Mouse (Mus musculus): Measurements from ENCODE around the gene Pdzrn4. TPM values are rescaled to one million over a fixed set of nuclear protein-coding genes. Genes with fewer than 3 reads are reported as not detected.

The Pdzrn4 gene
- total RNA-seq, 1 experiment: not detected

- no peak overlapping the region for H3K9ac ChIP-seq (ENCODE audit: insufficient read depth, low read depth, low read length, poor library complexity, severe bottlenecking)
- no peak for TF ChIP-seq ZNF384 (IDR thresholded peaks at IDR 0.05; ENCODE audit: low read depth, low read length)
- TF ChIP-seq MAFK (IDR thresholded peaks at IDR 0.05; ENCODE audit: insufficient read depth, low read depth, low read length): no peak
- TF ChIP-seq CHD2 (IDR thresholded peaks at IDR 0.05; ENCODE audit: low read depth, low read length): no peak
- no peak for TF ChIP-seq ZC3H11A (IDR thresholded peaks at IDR 0.05; ENCODE audit: borderline replicate concordance, low read depth, low read length)
- TF ChIP-seq HCFC1 (IDR thresholded peaks at IDR 0.05; ENCODE audit: borderline replicate concordance, insufficient read depth, low read length): no peak
- no peak overlapping the region for H3K27ac ChIP-seq (ENCODE audit: insufficient read depth, low read depth, low read length, poor library complexity, severe bottlenecking)
- no peaks in the 10 kb centered on the region for H3K9me3 ChIP-seq (ENCODE audit: control insufficient read depth, insufficient read depth, low read depth, low read length)
- no peaks in the 10 kb centered on the region for H3K4me1 ChIP-seq (ENCODE audit: control insufficient read depth in 2 of 2, insufficient read depth in 2 of 2, low read length in 2 of 2, poor library complexity in 1 of 2)
- in situ Hi-C loops (cut with MboI; ENCODE audit: low sequenced_read_pairs in 2 of 2, unreplicated experiment in 2 of 2): no loop called here
- DNase-seq (ENCODE audit: low read depth, low spot score): no peak
- no peak overlapping the region for H3K4me3 ChIP-seq (ENCODE audit: insufficient read depth in 1 of 2, low read depth in 1 of 2, low read length in 2 of 2, poor library complexity in 1 of 2, severe bottlenecking in 1 of 2)
- H3K36me3 ChIP-seq (ENCODE audit: control insufficient read depth, insufficient read depth, low read length, poor library complexity, severe bottlenecking): no peaks in the 10 kb centered on the region
These were observed 282.9 kb downstream of the Pdzrn4 start for GRCm38 (mm10) chr15:92679541-92679940.

GRCm38 (mm10) chr15:92696276-92696956 lies 299.7 kb downstream of the Pdzrn4 start:
- Histone ChIP-seq H3K27ac (ENCODE audit: insufficient read depth, low read depth, low read length, poor library complexity, severe bottlenecking) (no peak overlapping the region), H3K4me3 (ENCODE audit: insufficient read depth in 1 of 2, low read depth in 1 of 2, low read length in 2 of 2, poor library complexity in 1 of 2, severe bottlenecking in 1 of 2) (no peak overlapping the region), H3K36me3 (ENCODE audit: control insufficient read depth, insufficient read depth, low read length, poor library complexity, severe bottlenecking) (no peaks in the 10 kb centered on the region), H3K9ac (ENCODE audit: insufficient read depth, low read depth, low read length, poor library complexity, severe bottlenecking) (no peak overlapping the region), H3K4me1 (ENCODE audit: control insufficient read depth in 2 of 2, insufficient read depth in 2 of 2, low read length in 2 of 2, poor library complexity in 1 of 2) (no peaks in the 10 kb centered on the region), H3K9me3 (ENCODE audit: control insufficient read depth, insufficient read depth, low read depth, low read length) (no peaks in the 10 kb centered on the region)
- in situ Hi-C loops (cut with MboI; ENCODE audit: low sequenced_read_pairs in 2 of 2, unreplicated experiment in 2 of 2): no loop called here
- no peak for DNase-seq (ENCODE audit: low read depth, low spot score)
- TF ChIP-seq HCFC1 (IDR thresholded peaks at IDR 0.05; ENCODE audit: borderline replicate concordance, insufficient read depth, low read length) (no peak), ZC3H11A (IDR thresholded peaks at IDR 0.05; ENCODE audit: borderline replicate concordance, low read depth, low read length) (no peak), CHD2 (IDR thresholded peaks at IDR 0.05; ENCODE audit: low read depth, low read length) (no peak), ZNF384 (IDR thresholded peaks at IDR 0.05; ENCODE audit: low read depth, low read length) (no peak), MAFK (IDR thresholded peaks at IDR 0.05; ENCODE audit: insufficient read depth, low read depth, low read length) (no peak)

- Histone ChIP-seq H3K4me3 (ENCODE audit: insufficient read depth in 1 of 2, low read depth in 1 of 2, low read length in 2 of 2, poor library complexity in 1 of 2, severe bottlenecking in 1 of 2) (no peak overlapping the region), H3K9ac (ENCODE audit: insufficient read depth, low read depth, low read length, poor library complexity, severe bottlenecking) (no peak overlapping the region), H3K4me1 (ENCODE audit: control insufficient read depth in 2 of 2, insufficient read depth in 2 of 2, low read length in 2 of 2, poor library complexity in 1 of 2) (no peaks in the 10 kb centered on the region), H3K27ac (ENCODE audit: insufficient read depth, low read depth, low read length, poor library complexity, severe bottlenecking) (no peak overlapping the region), H3K9me3 (ENCODE audit: control insufficient read depth, insufficient read depth, low read depth, low read length) (no peaks in the 10 kb centered on the region), H3K36me3 (ENCODE audit: control insufficient read depth, insufficient read depth, low read length, poor library complexity, severe bottlenecking) (no peaks in the 10 kb centered on the region)
- no peak for TF ChIP-seq ZC3H11A (IDR thresholded peaks at IDR 0.05; ENCODE audit: borderline replicate concordance, low read depth, low read length)
- TF ChIP-seq ZNF384 (IDR thresholded peaks at IDR 0.05; ENCODE audit: low read depth, low read length): no peak
- no peak for TF ChIP-seq MAFK (IDR thresholded peaks at IDR 0.05; ENCODE audit: insufficient read depth, low read depth, low read length)
- TF ChIP-seq HCFC1 (IDR thresholded peaks at IDR 0.05; ENCODE audit: borderline replicate concordance, insufficient read depth, low read length): no peak
- TF ChIP-seq CHD2 (IDR thresholded peaks at IDR 0.05; ENCODE audit: low read depth, low read length): no peak
- in situ Hi-C loops (cut with MboI; ENCODE audit: low sequenced_read_pairs in 2 of 2, unreplicated experiment in 2 of 2): no loop called here
- DNase-seq (ENCODE audit: low read depth, low spot score): no peak
These were observed 307.5 kb downstream of the Pdzrn4 start for GRCm38 (mm10) chr15:92704146-92704545.

- in situ Hi-C loops (cut with MboI; ENCODE audit: low sequenced_read_pairs in 2 of 2, unreplicated experiment in 2 of 2): no loop called here
- Histone ChIP-seq H3K4me1 (ENCODE audit: control insufficient read depth in 2 of 2, insufficient read depth in 2 of 2, low read length in 2 of 2, poor library complexity in 1 of 2) (no peaks in the 10 kb centered on the region), H3K27ac (ENCODE audit: insufficient read depth, low read depth, low read length, poor library complexity, severe bottlenecking) (no peak overlapping the region), H3K4me3 (ENCODE audit: insufficient read depth in 1 of 2, low read depth in 1 of 2, low read length in 2 of 2, poor library complexity in 1 of 2, severe bottlenecking in 1 of 2) (no peak overlapping the region), H3K9ac (ENCODE audit: insufficient read depth, low read depth, low read length, poor library complexity, severe bottlenecking) (no peak overlapping the region), H3K36me3 (ENCODE audit: control insufficient read depth, insufficient read depth, low read length, poor library complexity, severe bottlenecking) (no peaks in the 10 kb centered on the region), H3K9me3 (ENCODE audit: control insufficient read depth, insufficient read depth, low read depth, low read length) (no peaks in the 10 kb centered on the region)
- TF ChIP-seq ZC3H11A (IDR thresholded peaks at IDR 0.05; ENCODE audit: borderline replicate concordance, low read depth, low read length) (no peak), MAFK (IDR thresholded peaks at IDR 0.05; ENCODE audit: insufficient read depth, low read depth, low read length) (no peak), HCFC1 (IDR thresholded peaks at IDR 0.05; ENCODE audit: borderline replicate concordance, insufficient read depth, low read length) (no peak), ZNF384 (IDR thresholded peaks at IDR 0.05; ENCODE audit: low read depth, low read length) (no peak), CHD2 (IDR thresholded peaks at IDR 0.05; ENCODE audit: low read depth, low read length) (no peak)
- DNase-seq (ENCODE audit: low read depth, low spot score): no peak
These were observed 342.0 kb downstream of the Pdzrn4 start for GRCm38 (mm10) chr15:92738676-92739075.

Measured in ES-E14 (cell line).